Mouse (Mus musculus) heart, postnatal 36 days (tissue): ENCODE measurements around the gene Slc30a7. TPM values are rescaled to one million over a fixed set of nuclear protein-coding genes. Genes with fewer than 3 reads are reported as not detected.
A peak's percentile ranks its signal among the peaks of the same experiment; 100 is the strongest.

Experiments
- DNase-seq, 2 experiments: peaks; one replicate each; pipeline ENCODE4 v3.0.0; 2021 to 2022
- intact Hi-C: fragments of 180-260 bp; cut with DNase I; formaldehyde crosslinking; loops from one replicate; pipeline ENCODE4 v1.15.1; 2025
- total RNA-seq, 2 experiments: library from RNA; stranded (reverse); gene quantifications; 2 replicates each; pipeline ENCODE4 v1.2.3; 2021

The Slc30a7 gene
- total RNA-seq, 2 experiments from 2014 or later = 11.6 to 14.8 TPM

GRCm38 (mm10) chr3:115996929-115997328 lies 10.3 kb downstream of the Slc30a7 start:
- intact Hi-C loops = no loop called here
- DNase-seq = no peak

- no peak for DNase-seq
- intact Hi-C loops = loop anchor here (2.0 kb wide), 1 partner anchor 14 kb away; the partner anchor contains the start of genes Extl2 and Slc30a7
Observed at GRCm38 (mm10) chr3:115993025-115993424, 14.2 kb downstream of the Slc30a7 start.

GRCm38 (mm10) chr3:115992588-115992987 lies 14.6 kb downstream of the Slc30a7 start:
- intact Hi-C loops = loop anchor here (2.0 kb wide), 1 partner anchor 14 kb away; the partner anchor contains the start of genes Extl2 and Slc30a7
- DNase-seq = no peak

GRCm38 (mm10) chr3:115992103-115992502 lies 15.1 kb downstream of the Slc30a7 start:
- DNase-seq = no peak
- intact Hi-C loops = loop anchor here (2.0 kb wide), 1 partner anchor 15 kb away; the partner anchor contains the start of genes Extl2 and Slc30a7

- DNase-seq = peak in 1 of 2 experiments; percentile 14
- intact Hi-C loops = no loop called here
Observed at GRCm38 (mm10) chr3:115985183-115985892, 21.9 kb downstream of the Slc30a7 start.

- intact Hi-C loops = no loop called here
- no peak for DNase-seq
Observed at GRCm38 (mm10) chr3:115984653-115985052, 22.6 kb downstream of the Slc30a7 start.

- intact Hi-C loops = no loop called here
- no peak for DNase-seq
Observed at GRCm38 (mm10) chr3:115983217-115983616, 24.0 kb downstream of the Slc30a7 start.

GRCm38 (mm10) chr3:115979000-115979399 lies 28.2 kb downstream of the Slc30a7 start:
- intact Hi-C loops = loop anchor here (1.0 to 2.0 kb wide), 4 partner anchors 42 to 382 kb away; no protein-coding TSS in a partner anchor
- no peak for DNase-seq

- intact Hi-C loops = no loop called here
- no peak for DNase-seq
Observed at GRCm38 (mm10) chr3:115974995-115975394, 32.2 kb downstream of the Slc30a7 start.

GRCm38 (mm10) chr3:115974228-115974627 lies 33.0 kb downstream of the Slc30a7 start:
- no peak for DNase-seq
- intact Hi-C loops = no loop called here

- no peak for DNase-seq
- intact Hi-C loops = no loop called here
Observed at GRCm38 (mm10) chr3:115971891-115972646, 35.1 kb downstream of the Slc30a7 start.

- intact Hi-C loops = no loop called here
- no peak for DNase-seq
Observed at GRCm38 (mm10) chr3:115971045-115971785, 36.0 kb downstream of the Slc30a7 start.

GRCm38 (mm10) chr3:115968745-115969530 lies 38.3 kb downstream of the Slc30a7 start:
- DNase-seq = no peak
- intact Hi-C loops = no loop called here

GRCm38 (mm10) chr3:115964071-115964470 lies 43.1 kb downstream of the Slc30a7 start:
- intact Hi-C loops = no loop called here

GRCm38 (mm10) chr3:115963597-115963996 lies 43.6 kb downstream of the Slc30a7 start:
- intact Hi-C loops = no loop called here
- DNase-seq = no peak

More at GRCm38 (mm10) chr3:115964071-115964470, 43.1 kb downstream of the Slc30a7 start:
- DNase-seq = no peak

- DNase-seq = no peak
- intact Hi-C loops = no loop called here
Observed at GRCm38 (mm10) chr3:115962028-115962415, 45.2 kb downstream of the Slc30a7 start.

GRCm38 (mm10) chr3:115961311-115962027 lies 45.7 kb downstream of the Slc30a7 start:
- no peak for DNase-seq

GRCm38 (mm10) chr3:115957223-115957622 lies 50.0 kb downstream of the Slc30a7 start:
- intact Hi-C loops = no loop called here
- no peak for DNase-seq

More at GRCm38 (mm10) chr3:115961311-115962027, 45.7 kb downstream of the Slc30a7 start:
- intact Hi-C loops = no loop called here

GRCm38 (mm10) chr3:115953088-115953487 lies 54.1 kb downstream of the Slc30a7 start:
- intact Hi-C loops = no loop called here

More at GRCm38 (mm10) chr3:115953088-115953487, 54.1 kb downstream of the Slc30a7 start:
- DNase-seq = no peak
